Mouse (Mus musculus) right cerebral cortex, postnatal 36 days (tissue): ENCODE data around the gene Arhgef15.
A peak's percentile ranks its signal among the peaks of the same experiment; 100 is the strongest.
"Not testable (repeated sequence)": the region's sequence is repeated elsewhere in the genome, so short reads cannot be mapped to it uniquely, and the experiment has no call there.

Source experiments
- DNase-seq, 2 experiments: peaks; one replicate each; pipeline ENCODE4 v3.0.0; 2022; ENCODE audit warnings: low spot score in 2 of 2, mixed read lengths in 1 of 2

The Arhgef15 gene

DNA sequence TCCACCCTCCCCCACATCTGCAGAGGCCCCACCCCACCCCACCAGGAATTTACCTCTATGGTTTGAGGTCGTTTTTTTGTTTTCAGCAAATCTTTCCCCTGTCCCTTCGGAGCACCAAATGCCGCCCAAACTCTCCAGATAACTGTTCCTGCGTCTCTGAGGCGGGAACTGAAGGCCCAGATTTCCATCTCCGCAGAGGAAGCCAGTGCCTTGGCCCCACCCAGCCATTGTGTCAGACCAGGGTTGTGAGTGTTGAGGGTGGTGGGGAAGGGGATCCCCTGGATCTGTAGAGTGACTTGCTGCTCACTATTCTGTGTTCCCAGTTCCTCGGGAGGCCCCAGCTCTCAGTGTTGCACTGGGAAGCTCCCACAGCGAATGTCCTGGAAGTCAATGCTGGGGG is at the start of gene Arhgef15:
Gene Arhgef15, minus strand, starts transcription at position 173 of the 400 bp plus-strand sequence.
- no peak for DNase-seq

DNA sequence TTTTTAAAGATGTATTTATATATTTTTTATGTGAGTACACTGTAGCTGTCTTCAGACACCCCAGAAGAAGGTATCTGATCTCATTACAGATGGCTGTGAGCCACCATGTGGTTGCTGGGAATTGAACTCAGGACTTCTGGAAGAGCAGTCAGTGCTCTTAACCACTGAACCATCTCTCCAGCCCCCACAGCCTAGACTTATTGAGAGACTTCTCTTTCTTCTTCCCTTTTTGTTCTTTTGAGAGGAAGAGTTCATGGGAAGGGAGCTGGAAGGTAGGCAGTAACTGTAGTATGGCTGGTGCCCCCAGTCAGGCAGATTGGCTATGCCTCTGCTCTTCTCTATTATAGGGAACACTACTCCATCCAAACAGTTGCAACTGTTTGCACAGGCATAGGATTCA is 49.3 kb upstream of the Arhgef15 start:
- DNase-seq, result not testable (repeated sequence)

DNA sequence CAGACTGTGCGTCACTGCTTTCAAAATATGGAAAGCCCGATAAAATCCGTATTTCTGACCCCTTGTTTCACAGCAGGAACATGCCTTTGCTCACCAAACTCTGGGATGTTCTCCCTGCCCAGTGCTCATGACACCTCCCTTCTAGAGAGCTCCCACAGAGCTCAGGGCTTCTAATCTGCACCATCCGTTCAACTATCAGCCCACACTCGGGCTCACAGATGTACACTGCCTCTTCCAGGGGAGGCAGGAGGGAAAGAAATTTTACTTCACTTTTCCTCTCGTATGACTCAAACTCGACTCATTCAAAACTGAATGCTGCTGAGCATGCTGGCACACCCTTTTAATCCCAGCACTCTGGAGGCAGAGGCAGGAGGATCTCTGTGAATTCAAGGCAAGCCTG is 47.9 kb upstream of the Arhgef15 start:
- no peak for DNase-seq

DNA sequence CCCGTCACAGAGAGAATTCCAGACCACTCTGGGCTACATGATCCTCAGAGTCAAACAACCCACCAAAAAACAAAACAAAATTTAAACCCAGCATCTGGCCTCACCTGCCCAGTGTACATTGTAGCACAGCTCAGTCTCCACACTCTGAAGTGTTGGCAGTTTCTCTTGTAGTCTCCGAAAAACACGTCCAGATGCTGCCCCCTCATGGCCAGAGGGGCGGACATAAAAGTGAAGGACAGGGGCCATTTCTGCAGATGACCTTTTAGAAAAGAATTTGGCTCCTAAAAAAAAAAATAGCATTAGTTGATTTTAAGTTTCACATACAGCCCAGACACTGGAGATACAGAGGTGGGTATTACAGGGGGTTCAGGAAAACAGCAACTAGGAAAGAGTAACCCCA is 46.3 kb upstream of the Arhgef15 start:
- DNase-seq, result no peak

DNA sequence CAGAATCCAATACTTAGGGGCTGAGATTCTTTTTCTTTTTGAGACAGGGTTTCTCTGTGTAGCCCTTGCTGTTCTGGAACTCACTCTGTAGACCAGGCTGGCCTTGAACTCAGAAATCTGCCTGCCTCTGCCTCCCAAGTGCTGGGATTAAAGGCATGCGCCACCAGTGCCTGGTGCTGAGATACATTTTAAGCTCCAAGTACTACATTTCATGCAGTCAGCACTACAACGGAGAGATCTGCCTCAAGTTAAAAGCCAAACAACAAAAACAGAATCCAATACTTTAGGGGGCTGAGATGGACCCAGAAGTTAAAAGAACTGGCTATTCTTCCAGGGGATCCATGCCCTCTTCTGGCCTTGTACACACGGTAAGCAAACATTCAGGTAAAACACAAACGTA is 45.5 kb upstream of the Arhgef15 start:
- DNase-seq, result not testable (repeated sequence)

DNA sequence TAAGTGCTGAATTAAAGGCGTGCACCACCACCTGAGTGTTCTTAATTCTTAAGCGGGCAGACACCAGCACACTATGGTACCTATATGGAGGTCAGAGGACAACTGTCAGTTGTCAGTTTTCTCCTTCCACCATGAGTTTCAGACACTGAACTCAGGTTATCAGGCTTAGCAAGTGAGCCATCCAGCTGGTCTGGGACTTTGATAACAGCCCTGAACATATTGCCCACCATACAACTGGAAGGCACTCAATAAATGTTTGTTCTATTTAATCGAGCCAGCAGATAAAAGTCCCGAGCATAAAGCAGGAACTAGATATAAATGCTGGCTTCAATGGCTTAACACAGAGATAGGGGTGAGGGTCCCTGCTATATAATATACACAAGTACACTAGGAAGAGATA is 39.8 kb upstream of the Arhgef15 start:
- DNase-seq, result no peak

DNA sequence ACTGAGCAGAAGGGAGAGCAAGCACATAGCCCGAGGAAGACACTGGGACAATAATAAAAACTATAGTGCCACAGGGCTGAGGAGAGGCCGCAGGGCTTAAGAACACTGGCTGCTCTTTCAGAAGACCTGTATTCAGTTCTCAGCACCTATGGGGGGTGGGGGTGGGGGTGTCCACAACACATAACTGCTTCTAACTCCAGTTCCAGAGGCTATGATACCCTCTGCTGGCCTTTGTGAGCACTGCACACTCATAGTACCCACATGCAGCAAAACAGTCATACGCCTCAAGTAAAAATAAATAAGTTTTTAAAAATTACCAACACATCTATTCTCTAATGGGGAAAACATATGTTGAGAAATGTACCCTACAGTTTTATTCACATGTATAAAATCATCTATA is 37.1 kb upstream of the Arhgef15 start:
- no peak for DNase-seq

DNA sequence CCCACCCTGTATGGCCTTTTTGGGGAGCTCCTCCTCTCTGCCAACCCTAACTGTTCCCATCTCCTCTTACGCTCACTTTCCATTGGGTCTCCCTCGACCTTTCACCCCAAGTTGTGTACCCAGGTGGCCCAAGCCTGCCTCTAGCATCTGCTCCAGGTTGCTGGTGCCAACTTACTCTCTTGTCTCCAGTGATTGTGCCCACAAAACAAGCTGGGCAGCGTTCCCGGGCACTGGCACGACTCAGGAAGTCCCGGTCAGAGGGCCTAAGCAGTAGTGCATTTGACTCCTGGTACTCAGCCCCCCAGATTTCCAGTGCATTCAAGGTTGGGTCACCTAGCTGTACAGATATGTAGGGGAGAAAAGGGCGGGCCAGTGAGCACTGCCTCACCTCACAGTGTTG is 35.8 kb upstream of the Arhgef15 start:
- no peak for DNase-seq

DNA sequence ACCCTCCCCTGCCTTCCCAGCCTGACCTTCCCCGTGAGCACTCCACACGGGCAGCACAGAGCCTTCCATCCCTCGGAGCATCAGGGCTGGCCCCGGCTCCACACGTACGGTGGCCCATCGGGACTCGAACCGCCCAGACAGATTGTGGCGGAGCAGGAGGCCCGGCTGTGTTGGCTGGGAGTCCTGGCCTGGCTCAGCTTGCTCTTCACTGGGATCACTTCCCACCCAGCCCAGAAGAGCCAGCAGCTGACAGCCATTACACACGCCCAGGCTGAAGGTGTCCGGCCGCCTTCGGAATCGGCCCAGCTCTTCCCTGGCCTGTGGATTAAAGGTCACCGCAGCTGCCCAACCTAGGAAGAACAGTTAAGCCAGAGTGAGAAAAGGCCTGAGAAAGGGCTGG is 31.1 kb upstream of the Arhgef15 start:
- no peak for DNase-seq

DNA sequence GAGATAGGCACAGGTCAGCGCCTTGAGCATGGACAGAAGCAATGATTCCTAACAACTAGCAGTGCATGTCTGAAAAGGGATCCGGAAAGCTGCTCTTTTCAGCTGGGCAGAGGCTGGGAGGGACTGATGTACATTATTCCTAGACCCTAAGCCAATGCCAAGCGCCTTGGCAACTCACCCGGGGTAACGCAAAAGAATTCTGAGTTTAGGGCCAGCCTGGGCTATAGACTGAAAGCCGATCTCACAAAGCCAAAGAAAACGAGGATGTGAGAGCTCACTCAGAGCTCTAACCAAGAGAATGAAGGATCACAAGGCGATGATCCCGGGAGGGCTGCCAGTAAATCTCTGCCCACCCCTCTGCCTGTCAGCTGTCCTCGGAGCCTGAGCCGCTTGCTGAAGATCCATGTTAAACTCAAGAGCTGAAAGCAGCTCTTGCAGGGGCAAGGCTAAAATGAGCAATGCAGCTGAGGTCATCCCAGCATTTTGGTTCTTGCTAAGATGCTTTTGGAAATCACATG is 30.1 kb upstream of the Arhgef15 start:
- no peak for DNase-seq

DNA sequence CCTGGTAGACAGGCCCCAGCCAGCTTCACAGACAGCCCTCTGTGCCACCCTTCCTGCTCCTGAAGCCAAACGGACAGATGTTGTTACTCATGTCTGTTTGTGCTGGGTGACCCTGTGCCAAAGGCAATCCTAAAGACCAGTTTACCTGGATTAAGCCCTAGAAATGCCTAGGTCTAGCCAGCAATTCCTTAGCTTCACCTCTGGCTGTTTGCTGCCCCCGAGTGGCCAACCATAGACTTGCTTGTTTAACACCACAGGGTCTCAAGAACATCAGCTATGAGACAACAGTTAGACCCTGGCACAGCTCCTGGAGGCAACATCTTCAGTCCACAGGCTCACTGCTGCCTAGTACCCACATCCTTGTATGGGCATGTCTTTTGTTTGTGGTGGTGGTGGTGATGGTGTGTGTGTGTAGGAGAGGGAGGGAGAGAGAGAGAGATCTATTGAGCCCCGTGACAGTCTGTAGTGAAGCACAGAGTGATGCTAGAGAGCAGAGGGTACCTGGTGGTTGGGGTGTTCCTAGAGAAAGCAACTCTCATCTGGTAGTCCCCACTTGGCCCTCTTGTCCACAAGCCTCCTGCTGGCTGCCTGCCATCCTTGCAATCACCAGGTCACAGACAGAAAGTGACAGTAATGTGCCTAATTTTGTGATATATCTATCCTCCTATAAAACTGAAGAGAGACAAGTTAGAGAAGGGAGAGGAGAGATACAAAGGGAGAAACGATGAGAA is 25.5 kb upstream of the Arhgef15 start:
- DNase-seq, result peak; percentile 26 to 38

DNA sequence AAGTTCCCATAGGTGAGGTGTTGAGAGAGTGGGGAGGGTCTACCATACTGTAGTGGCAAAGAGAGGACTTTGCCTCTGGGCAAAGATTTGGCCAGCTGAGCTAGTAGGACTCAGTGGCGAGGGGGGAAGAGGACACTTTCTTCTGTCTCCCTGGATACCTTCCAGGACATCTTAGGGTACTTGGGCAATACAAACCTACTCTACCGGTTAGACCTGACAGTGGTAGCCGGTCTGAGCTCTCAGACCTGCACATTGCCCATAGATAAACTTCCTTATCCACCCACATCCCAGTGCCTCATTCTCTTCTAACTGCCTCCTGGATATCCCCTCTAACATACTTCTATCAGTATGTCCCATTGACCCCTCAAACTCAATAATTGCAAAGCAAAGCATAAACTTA is 23.6 kb upstream of the Arhgef15 start:
- no peak for DNase-seq

DNA sequence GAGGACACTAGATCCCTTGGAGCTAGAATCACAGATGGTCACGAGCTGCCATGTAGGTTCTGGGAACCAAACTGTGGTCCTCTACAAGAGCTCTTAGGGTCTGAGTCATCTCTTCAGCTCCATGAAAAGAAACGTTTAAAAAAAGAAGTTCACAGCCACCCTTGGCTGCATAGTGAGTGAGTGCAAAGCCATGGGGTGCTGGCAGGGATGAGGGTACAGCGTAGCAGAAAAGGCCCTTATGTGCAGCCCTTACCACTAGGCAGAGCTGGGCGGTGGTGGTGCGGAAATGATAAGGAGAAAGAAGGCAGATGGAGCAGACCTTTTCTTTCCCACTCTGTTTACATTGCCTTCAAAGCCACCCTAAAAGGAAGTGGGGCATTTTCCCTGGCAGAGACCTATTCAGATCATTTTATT is 22.0 kb upstream of the Arhgef15 start:
- peak in 1 of 2 experiments; percentile 18 for DNase-seq

DNA sequence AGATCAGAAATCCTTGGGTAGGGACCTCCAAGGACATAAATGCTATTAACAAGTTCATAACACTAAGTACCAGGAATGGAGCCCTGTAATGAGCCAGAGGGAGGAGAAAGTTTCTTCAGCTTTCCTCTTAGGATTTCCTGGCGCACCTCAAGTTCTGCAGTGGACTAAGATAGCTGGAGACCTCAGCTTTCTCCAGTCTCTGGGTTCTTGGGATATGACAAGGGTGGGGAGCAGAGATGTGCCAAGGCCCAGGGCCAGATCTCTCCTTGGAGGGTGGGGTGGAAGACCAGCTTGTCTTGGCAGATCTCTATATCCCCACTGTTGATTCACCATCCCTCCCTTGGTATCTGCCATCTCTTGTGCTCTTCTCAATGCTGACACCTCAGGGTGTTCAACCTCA is 18.3 kb upstream of the Arhgef15 start:
- DNase-seq, result no peak

DNA sequence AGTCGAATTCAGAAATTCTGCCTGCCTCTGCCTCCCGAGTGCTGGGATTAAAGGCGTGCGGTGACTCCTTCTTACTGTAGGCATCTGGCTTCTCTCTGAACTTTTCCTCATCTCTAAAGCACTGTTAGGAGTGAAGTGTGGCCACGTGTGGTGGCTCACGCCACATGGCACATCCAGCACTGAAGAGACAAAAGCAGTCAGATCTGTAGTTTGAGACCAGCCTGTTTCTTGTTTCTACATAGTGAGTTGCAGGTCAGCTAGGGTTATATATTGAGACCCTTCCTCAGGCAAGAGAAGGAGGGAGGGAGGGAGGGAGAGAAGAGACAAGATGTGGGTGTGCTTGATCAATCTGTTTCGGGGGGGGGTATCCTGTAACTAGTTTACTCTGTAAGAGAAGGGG is 17.8 kb upstream of the Arhgef15 start, which contains the start of gene Rangrf:
Gene Rangrf, minus strand, starts transcription at position 101 of the 400 bp plus-strand sequence.
- no peak for DNase-seq

DNA sequence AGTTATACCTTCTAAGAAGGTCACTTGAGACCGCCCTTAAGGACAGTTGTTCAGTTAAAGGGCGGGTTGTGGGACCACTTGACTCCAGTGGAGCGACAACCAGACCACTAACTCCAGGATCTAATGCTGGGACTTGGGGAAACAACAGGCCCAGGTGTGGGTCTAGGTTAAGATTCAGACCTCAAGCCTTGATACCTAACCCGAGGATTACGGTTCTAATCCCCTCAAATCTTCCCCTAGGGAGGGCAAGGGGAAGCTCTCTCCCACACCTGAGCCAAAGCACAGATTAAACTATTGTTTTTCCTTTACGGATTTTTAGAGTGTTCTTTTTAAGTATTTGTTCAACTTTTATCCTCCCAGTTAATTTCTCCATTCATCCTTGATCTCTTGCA is 16.8 kb upstream of the Arhgef15 start:
- no peak for DNase-seq

DNA sequence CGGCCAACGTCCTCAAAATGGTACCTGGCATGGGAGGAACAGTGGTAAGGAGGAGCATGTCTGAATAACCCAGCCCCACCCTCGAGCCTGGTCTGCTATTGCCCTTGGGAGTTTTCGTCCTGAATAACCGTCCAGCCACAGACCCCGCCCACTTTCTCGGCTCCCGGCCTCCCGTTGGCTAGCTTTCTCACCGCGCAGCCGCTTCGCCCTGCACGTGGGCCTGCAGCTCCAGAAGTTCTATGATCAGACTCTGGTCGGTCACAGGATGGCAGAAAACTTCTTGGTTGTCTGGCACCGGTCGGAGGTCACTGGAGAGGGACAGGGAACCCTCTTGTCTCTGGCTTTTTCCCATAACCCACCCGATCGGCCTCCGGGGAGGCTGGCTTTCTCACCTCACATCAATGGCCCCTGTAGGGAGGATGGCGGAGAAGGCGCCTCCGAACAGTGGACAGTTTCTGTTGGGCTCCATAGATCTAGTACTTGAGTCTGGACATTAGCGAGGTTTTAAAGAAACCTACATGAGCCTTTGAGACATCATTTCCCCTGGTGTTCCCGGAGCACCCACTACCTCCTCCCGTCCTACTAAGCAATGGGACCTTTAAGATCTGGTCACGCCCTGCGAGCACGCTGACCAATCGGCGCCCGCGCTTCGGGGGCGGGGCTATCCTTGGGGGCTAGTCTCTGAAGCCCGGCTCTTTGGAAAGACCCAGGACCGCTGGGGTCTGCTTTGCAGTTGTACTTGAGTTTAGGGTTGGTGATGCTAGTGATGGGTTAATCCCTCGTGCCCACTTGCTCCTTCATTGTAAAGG is 16.2 kb upstream of the Arhgef15 start:
- DNase-seq, result peak; percentile 62 to 70

DNA sequence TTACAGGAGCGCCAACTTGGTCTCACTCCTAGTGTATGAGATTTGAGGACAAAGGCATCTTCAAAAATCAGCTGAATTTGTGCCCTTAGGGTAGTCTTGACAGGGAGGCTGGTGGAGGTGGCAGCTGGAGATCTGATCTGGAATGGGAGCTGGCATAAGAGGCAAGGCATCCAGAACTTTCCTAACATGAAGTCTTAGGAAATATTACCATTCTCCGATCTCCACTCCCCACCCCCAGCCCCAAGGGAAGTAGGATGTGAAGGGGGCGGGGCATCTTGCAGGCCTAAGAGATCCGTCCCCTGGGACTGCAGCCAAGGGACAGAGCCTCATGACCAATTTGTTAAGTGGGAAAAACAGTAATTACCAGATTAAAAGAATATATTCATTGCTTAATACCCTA is 13.0 kb upstream of the Arhgef15 start:
- no peak for DNase-seq

DNA sequence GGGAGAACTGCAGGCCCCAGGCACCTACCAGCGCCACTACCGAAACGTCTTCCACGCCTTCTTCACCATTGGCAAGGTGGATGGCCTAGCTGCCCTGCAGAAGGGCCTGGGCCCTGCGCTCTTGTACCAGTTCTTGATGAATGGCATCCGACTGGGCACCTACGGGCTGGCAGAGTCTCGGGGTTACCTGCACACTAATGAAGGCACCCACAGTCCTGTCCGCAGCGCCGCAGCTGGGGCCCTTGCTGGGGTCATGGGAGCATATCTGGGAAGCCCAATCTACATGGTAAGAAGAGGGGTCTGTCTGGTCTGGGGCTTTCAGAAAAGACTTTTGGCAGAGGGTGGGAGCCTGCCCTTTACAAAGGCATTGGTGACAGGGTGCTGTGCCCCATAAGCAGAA is 11.5 kb upstream of the Arhgef15 start:
- DNase-seq, result no peak

DNA sequence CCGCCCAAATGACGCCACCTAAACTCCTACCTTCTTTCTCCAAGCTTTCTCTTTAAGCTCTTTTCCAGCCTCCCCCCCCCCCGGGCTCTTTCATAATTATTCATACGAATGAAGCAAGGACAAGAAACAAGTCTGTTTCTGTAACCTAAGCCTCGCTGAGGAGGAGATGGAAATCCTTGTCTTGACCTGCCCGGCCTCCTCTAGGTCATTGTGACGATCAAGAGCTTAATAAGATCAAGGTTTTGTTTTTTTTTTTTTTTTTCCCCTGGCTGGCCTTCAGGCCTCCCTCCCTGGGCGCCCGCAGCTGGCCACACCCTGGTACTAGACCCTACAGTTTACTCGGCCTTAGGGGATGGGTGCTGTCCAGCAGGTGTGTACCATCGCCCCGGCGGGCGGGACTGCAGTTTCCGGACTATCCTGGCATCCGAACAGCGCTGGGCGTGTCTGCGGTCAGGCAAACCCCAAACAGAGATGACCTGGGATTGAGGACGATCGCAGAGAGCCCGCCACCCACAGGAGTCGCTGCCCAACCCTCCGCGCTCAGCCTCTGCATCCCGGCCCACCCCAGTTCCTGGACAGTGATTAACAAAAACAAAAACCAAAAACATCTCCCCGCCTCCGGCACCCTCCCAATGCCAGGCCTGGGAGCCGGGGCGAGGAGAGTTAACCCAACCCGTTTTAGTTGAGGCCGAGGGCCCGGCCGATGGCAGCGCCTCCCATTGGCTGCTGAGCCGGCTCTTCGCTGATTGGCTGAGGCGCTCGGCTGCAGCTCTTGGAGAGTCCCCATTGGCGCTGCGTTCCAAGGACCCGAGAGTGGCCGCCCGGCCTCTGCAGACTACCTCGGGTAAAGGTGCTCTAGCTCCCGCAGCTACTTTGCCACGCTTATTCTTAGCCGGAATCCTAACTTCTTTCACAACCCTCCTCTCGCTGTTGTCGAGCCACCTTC is 10.3 kb upstream of the Arhgef15 start, which contains the start of gene Slc25a35:
Gene Slc25a35, plus strand, starts transcription at position 795 of the 946 bp plus-strand sequence.
- DNase-seq, result peak; percentile 88 to 92

DNA sequence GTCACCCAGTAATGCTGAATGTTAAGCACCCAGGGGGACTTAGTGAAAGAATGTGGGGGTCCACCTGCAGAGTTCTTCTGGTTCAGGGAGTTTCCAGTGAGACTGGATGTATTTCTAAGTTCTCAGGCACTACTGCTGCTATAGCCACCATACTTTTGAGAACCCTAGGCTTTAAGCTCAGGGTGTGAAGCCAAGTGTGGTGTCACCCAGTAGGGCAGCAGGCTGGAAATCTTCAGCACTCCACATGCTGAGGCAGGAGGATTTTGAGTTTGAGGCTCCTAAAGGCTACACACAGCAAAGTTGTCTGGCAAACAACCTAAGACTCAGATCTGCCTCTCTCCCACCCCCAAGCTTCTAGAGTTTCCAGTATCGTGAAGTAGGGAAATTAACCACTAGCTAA is 9.3 kb upstream of the Arhgef15 start:
- DNase-seq, result no peak

DNA sequence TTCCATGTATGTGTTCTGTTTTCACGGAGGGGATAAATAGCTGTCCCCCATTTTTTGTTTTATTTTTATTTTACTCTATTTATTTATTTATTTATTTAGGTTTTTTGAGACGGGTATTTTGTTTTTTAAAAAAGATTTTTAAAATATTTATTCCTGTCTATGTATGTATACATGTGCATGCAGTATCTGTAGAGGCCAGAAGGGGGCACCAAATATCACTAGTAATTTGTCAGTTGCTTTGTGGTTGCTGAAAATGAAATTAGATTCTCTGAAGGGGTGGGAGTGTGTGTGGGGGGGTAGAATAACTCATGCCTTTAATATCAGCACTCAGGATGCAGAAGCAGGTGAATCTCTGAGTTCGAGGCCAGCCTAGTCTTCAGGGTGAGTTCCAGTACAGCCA is 8.6 kb upstream of the Arhgef15 start:
- no peak for DNase-seq
